Mouse (Mus musculus): ENCODE data around the gene Clec2i.
"Not testable (repeated sequence)": the region's sequence is repeated elsewhere in the genome, so short reads cannot be mapped to it uniquely, and the experiment has no call there.

Clec2i gene

GRCm38 (mm10) chr6:128854895-128855294 is 32.5 kb upstream of the Clec2i start:
- DNase-seq (ENCODE audit: low read depth, low spot score) = no peak

GRCm38 (mm10) chr6:128855477-128855876 is 31.9 kb upstream of the Clec2i start:
- no peak for DNase-seq (ENCODE audit: low read depth, low spot score)

- no peak for DNase-seq (ENCODE audit: low read depth, low spot score)
Observed at GRCm38 (mm10) chr6:128856250-128856649, 31.1 kb upstream of the Clec2i start.

GRCm38 (mm10) chr6:128857976-128858375 is 29.4 kb upstream of the Clec2i start:
- DNase-seq (ENCODE audit: low read depth, low spot score) = no peak

- no peak for DNase-seq (ENCODE audit: low read depth, low spot score)
Observed at GRCm38 (mm10) chr6:128868861-128869260, 18.5 kb upstream of the Clec2i start.

- DNase-seq (ENCODE audit: low read depth, low spot score) = no peak
Observed at GRCm38 (mm10) chr6:128871910-128872610, 15.3 kb upstream of the Clec2i start.

- DNase-seq (ENCODE audit: low read depth, low spot score) = no peak
Observed at GRCm38 (mm10) chr6:128888834-128889233, 1.4 kb downstream of the Clec2i start.

- peak; percentile 5 for DNase-seq (ENCODE audit: low read depth, low spot score)
Observed at GRCm38 (mm10) chr6:128890948-128891355, 3.6 kb downstream of the Clec2i start, which contains the start of gene BC035044. Gene BC035044, minus strand, starts transcription at chr6:128891126.

- DNase-seq (ENCODE audit: low read depth, low spot score) = no peak
Observed at GRCm38 (mm10) chr6:128895404-128896001, 8.1 kb downstream of the Clec2i start.

GRCm38 (mm10) chr6:128900044-128900443 is 12.7 kb downstream of the Clec2i start:
- no peak for DNase-seq (ENCODE audit: low read depth, low spot score)

GRCm38 (mm10) chr6:128900796-128901552 is 13.6 kb downstream of the Clec2i start:
- DNase-seq (ENCODE audit: low read depth, low spot score) = not testable (repeated sequence)

- DNase-seq (ENCODE audit: low read depth, low spot score) = no peak
Observed at GRCm38 (mm10) chr6:128913598-128914254, 26.3 kb downstream of the Clec2i start.

- no peak for DNase-seq (ENCODE audit: low read depth, low spot score)
Observed at GRCm38 (mm10) chr6:128917322-128917721, 29.9 kb downstream of the Clec2i start.

- no peak for DNase-seq (ENCODE audit: low read depth, low spot score)
Observed at GRCm38 (mm10) chr6:128933050-128933449, 45.7 kb downstream of the Clec2i start.

GRCm38 (mm10) chr6:128934081-128934480 is 46.7 kb downstream of the Clec2i start, which contains the start of gene Clec2g:
Gene Clec2g, plus strand, starts transcription at chr6:128934381.
- not testable (repeated sequence) for DNase-seq (ENCODE audit: low read depth, low spot score)

GRCm38 (mm10) chr6:128935889-128936665 is 48.7 kb downstream of the Clec2i start:
- not testable (repeated sequence) for DNase-seq (ENCODE audit: low read depth, low spot score)

GRCm38 (mm10) chr6:128941646-128942421 is 54.4 kb downstream of the Clec2i start:
- DNase-seq (ENCODE audit: low read depth, low spot score) = peak; percentile 18

GRCm38 (mm10) chr6:128945564-128945963 is 58.2 kb downstream of the Clec2i start:
- DNase-seq (ENCODE audit: low read depth, low spot score) = no peak

Measured in telencephalon, adult 2 months (tissue).